Mouse (Mus musculus) midbrain, embryonic 16.5 days (tissue): ENCODE data around the gene Lin52. TPM values are rescaled to one million over a fixed set of nuclear protein-coding genes. Genes with fewer than 3 reads are reported as not detected.

Experiments
- ATAC-seq: fragments of 200-750 bp; cut with Nextera tagmentation; 2 replicates; pipeline ENCODE4 v1.8.0; 2017; ENCODE audit warnings: moderate TSS enrichment
- H3K27ac ChIP-seq: fragments of 300-500 bp; sonication (generic); 2 replicates; pipeline ENCODE4 v1.5.1; 2014; ENCODE audit warnings: mild to moderate bottlenecking, low read length, mixed read lengths
- H3K27me3 ChIP-seq: fragments of 300-500 bp; sonication (generic); 2 replicates; pipeline ENCODE4 v1.6.1; 2014; ENCODE audit warnings: low read depth, low read length, mixed read lengths; ENCODE audit not compliant: control insufficient read depth, insufficient read depth
- H3K36me3 ChIP-seq: fragments of 300-500 bp; sonication (generic); 2 replicates; pipeline ENCODE4 v1.6.1; 2014; ENCODE audit warnings: mild to moderate bottlenecking, low read length, moderate library complexity, mixed read lengths; ENCODE audit not compliant: control insufficient read depth, insufficient read depth
- H3K4me1 ChIP-seq: fragments of 300-500 bp; sonication (generic); 2 replicates; pipeline ENCODE4 v1.6.1; 2014; ENCODE audit warnings: mild to moderate bottlenecking, low read length, mixed read lengths; ENCODE audit not compliant: control insufficient read depth, insufficient read depth
- H3K4me2 ChIP-seq: fragments of 300-500 bp; sonication (generic); 2 replicates; pipeline ENCODE4 v1.6.1; 2014; ENCODE audit warnings: mild to moderate bottlenecking, low read length, mixed read lengths
- H3K4me3 ChIP-seq: fragments of 300-500 bp; sonication (generic); 2 replicates; pipeline ENCODE4 v1.5.1; 2014; ENCODE audit warnings: low read depth, mild to moderate bottlenecking, low read length, moderate library complexity, mixed read lengths
- H3K9ac ChIP-seq: fragments of 300-500 bp; sonication (generic); 2 replicates; pipeline ENCODE4 v1.6.1; 2014; ENCODE audit warnings: low read depth, low read length, mixed read lengths
- H3K9me3 ChIP-seq: fragments of 300-500 bp; sonication (generic); replicated peaks from 2 replicates; pipeline ENCODE4 v1.6.1; 2014; ENCODE audit warnings: mild to moderate bottlenecking, low read length, mixed read lengths; ENCODE audit not compliant: control insufficient read depth, poor library complexity, severe bottlenecking
- WGBS: fragments of 180-500 bp; shearing (Covaris S2); extraction: QIAGEN DNeasy Blood & Tissue Kit; methylation state at CpG from one replicate; pipeline ENCODE4 v1.1.7; 2014; 5-methylcytosine and 5-hydroxymethylcytosine counted together
- polyA plus RNA-seq: library from polyadenylated mRNA; unstranded; fragments of >200 nt; fragmentation: Nextera tagmentation; extraction: Ambion mirVana; gene quantifications from 2 replicates; pipeline ENCODE4 v1.2.1, GENCODE M21; 2015

The Lin52 gene
- polyA plus RNA-seq, 1 experiment from 2014 or later, result 36.1 TPM

DNA sequence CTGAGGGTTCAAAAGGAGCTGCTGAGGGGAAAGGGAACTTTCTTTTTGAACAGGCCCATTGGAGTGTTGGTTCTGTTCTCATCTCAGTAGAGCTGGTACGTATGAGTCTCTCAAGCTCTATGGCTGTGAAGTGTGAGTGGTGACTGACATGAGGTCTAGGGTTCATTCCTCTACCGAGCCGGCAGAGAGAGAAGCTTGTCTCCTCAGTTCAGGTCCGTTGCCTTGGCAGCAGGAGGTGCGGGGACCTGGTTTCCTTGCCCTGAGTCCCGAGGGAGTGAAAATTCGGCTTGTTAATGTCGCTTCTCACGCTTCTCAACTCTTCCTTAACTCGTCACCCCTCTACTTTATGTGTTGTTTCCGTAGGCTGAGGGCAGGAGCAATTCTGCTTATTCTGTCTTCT is 579 bp downstream of the Lin52 start:
- Histone ChIP-seq H3K4me2 (peak overlapping the region; percentile 98), H3K27me3 (no peaks in the 10 kb centered on the region), H3K36me3 (no peaks in the 10 kb centered on the region), H3K4me3 (peak overlapping the region; percentile 56), H3K4me1 (peaks cover 19% of the 10 kb centered on the region), H3K9me3 (no peaks in the 10 kb centered on the region), H3K27ac (peak overlapping the region; percentile 71), H3K9ac (peak overlapping the region; percentile 66)
- ATAC-seq, result no peak; the same call in 1 of the 2 replicates
- 3% methylated on average over 11 of the region's 11 CpGs for WGBS

DNA sequence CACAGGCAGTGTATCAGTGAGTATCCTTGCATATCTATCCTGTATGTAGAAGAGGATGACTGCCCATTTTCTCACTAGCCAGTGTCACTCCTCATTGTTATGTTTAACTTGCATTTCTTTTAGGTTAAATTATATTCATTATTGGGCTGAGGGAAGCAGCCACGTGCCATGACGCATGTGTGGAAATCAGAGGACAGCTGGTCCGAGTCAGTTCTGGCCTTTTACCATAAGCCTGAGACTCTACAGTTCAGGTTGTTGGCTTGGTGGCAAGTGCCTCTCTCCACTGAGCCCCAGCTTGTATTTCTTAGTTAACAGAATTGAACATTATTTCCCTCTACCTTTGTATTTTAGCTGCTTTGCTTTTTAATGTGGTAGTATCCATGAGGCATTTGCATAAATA is 5.7 kb downstream of the Lin52 start:
- no peak for ATAC-seq
- no peak overlapping the region for H3K4me3 ChIP-seq
- H3K4me2 ChIP-seq, result no peak overlapping the region
- H3K27ac ChIP-seq, result no peak overlapping the region
- 94% methylated on average over 3 of the region's 3 CpGs for WGBS
- H3K36me3 ChIP-seq, result peaks cover 17% of the 10 kb centered on the region
- H3K9me3 ChIP-seq, result no peaks in the 10 kb centered on the region
- H3K27me3 ChIP-seq, result no peaks in the 10 kb centered on the region
- H3K9ac ChIP-seq, result no peak overlapping the region
- peaks cover 8% of the 10 kb centered on the region for H3K4me1 ChIP-seq

DNA sequence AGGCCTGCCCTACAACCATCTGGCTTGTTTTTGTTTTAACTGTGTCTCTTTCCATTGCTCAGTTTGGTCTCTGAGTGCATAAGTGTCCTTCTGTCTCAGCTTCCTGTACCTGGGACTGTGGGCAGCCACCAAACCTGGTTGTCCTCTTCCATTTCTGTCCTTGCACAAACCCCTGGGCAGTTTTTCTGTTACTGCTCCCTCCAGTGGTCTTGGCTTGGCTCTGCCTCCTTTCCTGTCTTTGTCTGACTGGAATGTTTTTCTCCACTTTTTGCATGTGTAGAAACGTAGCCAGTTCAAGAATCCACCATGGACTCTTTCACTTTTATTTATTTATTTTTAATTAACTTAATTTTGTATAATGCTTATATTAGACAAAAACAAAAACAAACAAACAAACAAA is 8.6 kb downstream of the Lin52 start:
- H3K4me1 ChIP-seq, result no peaks in the 10 kb centered on the region
- no peaks in the 10 kb centered on the region for H3K27me3 ChIP-seq
- H3K27ac ChIP-seq, result no peak overlapping the region
- H3K36me3 ChIP-seq, result peaks cover 20% of the 10 kb centered on the region
- H3K4me3 ChIP-seq, result no peak overlapping the region
- H3K9ac ChIP-seq, result no peak overlapping the region
- ATAC-seq, result no peak
- no peaks in the 10 kb centered on the region for H3K9me3 ChIP-seq
- 54% methylated on average over 1 of the region's 1 CpGs for WGBS
- no peak overlapping the region for H3K4me2 ChIP-seq

DNA sequence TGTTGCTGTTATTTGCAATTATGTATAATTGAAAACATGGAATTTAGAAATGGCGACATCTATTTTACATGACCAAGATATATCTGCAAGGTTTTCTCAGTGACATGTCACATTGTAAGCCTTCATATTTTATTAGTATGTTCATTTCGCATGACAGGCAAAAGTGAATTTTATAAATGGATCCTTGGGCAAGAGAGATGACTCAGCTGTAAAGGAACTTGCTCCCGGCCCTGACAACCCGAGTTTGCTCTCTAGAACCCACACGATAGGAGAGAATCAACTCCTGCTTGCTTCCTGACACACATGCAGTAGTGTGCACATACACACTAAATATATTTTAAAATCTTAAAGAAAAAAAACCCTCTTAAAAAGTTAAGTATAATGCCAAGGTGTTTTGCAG is 10.2 kb downstream of the Lin52 start:
- no peak overlapping the region for H3K9ac ChIP-seq
- H3K4me1 ChIP-seq, result no peaks in the 10 kb centered on the region
- 91% methylated on average over 5 of the region's 5 CpGs for WGBS
- H3K36me3 ChIP-seq, result peaks cover 20% of the 10 kb centered on the region
- H3K4me3 ChIP-seq, result no peak overlapping the region
- H3K9me3 ChIP-seq, result no peaks in the 10 kb centered on the region
- no peaks in the 10 kb centered on the region for H3K27me3 ChIP-seq
- no peak overlapping the region for H3K27ac ChIP-seq
- no peak for ATAC-seq
- H3K4me2 ChIP-seq, result no peak overlapping the region

DNA sequence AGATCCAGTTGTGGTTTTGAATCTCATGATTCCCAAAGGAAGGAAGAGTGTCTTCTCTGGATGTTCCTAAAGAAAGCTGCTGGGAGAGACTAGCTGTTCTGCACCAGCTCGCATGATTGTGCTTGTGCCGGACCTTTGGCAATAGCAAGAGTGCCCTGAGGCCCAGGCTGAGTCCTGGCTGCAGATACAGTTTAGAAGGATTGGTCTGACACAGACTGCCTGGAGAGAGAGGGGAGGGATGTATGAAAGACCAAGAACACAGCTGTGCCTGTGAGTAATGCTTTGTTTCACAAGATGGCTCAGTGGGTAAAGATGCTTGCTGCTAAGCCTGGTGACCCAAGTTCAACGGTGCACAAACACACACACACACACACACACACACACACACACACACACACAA is 11.6 kb downstream of the Lin52 start:
- Histone ChIP-seq H3K9ac (no peak overlapping the region), H3K27ac (no peak overlapping the region), H3K4me3 (no peak overlapping the region), H3K4me2 (no peak overlapping the region), H3K27me3 (no peaks in the 10 kb centered on the region), H3K9me3 (no peaks in the 10 kb centered on the region), H3K4me1 (no peaks in the 10 kb centered on the region), H3K36me3 (peaks cover 19% of the 10 kb centered on the region)
- ATAC-seq, result no peak
- WGBS, result 84% methylated on average over 3 of the region's 3 CpGs

DNA sequence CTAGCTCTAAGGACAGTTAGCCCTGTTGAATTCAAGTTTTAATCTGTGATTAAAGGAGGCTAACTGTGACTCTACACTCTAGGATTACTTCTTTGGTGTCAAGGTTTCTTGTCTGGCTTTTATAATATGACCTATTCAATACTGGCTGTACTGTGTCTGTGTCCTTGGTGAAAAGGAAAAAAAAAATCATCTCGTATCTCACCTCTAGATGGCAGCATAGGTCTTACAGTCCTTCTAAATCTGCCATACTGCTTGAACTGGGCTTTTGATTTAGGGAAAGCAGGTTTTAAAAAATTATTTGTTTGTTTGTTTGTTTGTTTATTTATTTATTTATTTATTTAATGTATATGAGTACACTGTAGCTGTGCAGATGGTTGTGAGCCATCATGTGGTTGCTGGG is 17.5 kb downstream of the Lin52 start:
- Histone ChIP-seq H3K27ac (no peak overlapping the region), H3K27me3 (no peaks in the 10 kb centered on the region), H3K4me1 (no peaks in the 10 kb centered on the region), H3K4me2 (no peak overlapping the region), H3K9ac (no peak overlapping the region), H3K36me3 (no peaks in the 10 kb centered on the region), H3K9me3 (no peaks in the 10 kb centered on the region), H3K4me3 (no peak overlapping the region)
- ATAC-seq, result no peak
- WGBS, result 5% methylated on average over 1 of the region's 1 CpGs

DNA sequence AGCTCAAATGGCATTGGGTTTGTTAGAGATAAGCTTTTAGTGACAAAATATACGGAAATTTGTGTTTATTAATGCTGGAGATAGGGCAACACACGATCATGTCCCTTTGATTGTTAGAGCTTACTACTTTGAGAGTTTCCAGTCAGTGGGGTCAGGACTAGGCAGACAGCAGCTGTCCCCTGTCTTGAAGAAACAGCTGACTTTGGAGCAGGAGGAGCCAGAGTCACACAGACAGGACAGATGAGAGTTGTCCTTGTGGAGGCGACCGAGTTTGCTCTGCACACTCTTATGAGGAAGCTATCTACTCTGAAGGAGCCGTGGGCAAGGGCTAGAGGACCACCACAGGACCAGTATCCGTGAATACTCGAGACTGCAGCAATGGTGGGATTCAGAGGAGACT is 27.7 kb downstream of the Lin52 start:
- Histone ChIP-seq H3K4me3 (no peak overlapping the region), H3K27ac (no peak overlapping the region), H3K36me3 (no peaks in the 10 kb centered on the region), H3K9me3 (no peaks in the 10 kb centered on the region), H3K4me1 (no peaks in the 10 kb centered on the region), H3K9ac (no peak overlapping the region), H3K4me2 (no peak overlapping the region), H3K27me3 (no peaks in the 10 kb centered on the region)
- WGBS, result 96% methylated on average over 7 of the region's 7 CpGs
- no peak for ATAC-seq

DNA sequence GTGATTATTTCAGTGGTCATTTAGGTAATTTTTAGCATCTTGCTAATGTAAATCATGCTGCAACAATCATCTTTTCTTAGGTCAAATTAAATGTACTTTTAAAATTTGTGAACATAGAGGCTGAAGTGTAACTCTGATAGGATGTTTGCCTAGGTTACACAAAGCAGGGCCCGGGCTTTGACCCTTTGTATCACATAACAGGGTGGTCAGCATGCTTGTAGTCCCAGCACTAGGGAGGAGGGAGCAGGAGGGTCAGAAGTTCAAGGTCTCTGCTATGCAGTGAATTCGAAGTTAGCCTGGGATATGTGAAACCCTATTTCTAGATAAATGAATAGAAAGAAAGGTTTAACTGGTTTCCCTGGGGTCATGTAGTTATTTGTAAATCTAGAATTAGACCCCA is 30.0 kb downstream of the Lin52 start:
- Histone ChIP-seq H3K27me3 (no peaks in the 10 kb centered on the region), H3K4me1 (no peaks in the 10 kb centered on the region), H3K9ac (no peak overlapping the region), H3K9me3 (no peaks in the 10 kb centered on the region), H3K27ac (no peak overlapping the region), H3K4me2 (no peak overlapping the region), H3K36me3 (no peaks in the 10 kb centered on the region), H3K4me3 (no peak overlapping the region)
- 65% methylated on average over 2 of the region's 2 CpGs for WGBS
- no peak for ATAC-seq

DNA sequence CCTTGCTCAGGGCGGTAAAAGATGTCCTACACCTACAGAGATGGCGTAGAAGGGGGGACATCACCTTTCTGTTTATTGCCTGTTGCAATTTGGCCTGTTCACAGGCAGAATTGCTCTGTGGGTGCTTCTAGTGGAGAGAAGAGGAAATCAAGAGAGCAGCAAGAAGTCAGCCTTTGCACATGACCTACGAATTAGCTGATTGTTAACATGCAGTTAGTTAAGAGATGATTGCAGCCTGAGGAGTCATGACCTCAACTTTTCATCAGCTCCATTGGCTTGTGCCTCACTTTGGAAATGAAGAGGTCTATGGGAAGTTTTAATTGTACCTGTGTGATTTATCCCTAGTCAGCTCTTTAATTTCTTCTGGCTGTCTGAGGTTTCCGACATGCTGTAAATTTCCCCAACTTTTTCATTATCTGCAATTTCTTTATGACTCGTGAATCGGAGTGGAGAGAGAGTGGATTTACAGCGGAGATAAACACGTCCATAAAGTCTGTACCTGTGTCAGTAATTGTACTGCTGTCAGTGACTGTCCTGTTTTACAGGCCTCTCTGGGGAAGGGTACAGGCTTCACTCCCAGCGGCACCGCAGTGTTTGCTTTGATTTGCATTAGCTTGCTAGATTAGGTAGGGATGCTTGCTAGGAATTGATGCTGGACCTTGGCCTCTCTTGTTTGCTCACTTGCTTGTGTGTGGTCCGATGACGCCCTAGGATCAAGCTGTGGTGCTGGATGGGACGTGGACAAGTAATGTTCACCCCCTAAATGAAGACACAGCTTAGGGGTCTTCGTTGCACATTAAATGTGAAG is 31.8 kb downstream of the Lin52 start:
- Histone ChIP-seq H3K4me3 (no peak overlapping the region), H3K4me2 (no peak overlapping the region), H3K9me3 (no peaks in the 10 kb centered on the region), H3K4me1 (peaks cover 9% of the 10 kb centered on the region), H3K27ac (no peak overlapping the region), H3K9ac (no peak overlapping the region), H3K27me3 (no peaks in the 10 kb centered on the region), H3K36me3 (no peaks in the 10 kb centered on the region)
- ATAC-seq, result no peak
- WGBS, result 88% methylated on average over 14 of the region's 14 CpGs
